Mouse (Mus musculus): ENCODE results near the gene Gm4792. TPM values are rescaled to one million over a fixed set of nuclear protein-coding genes. Genes with fewer than 3 reads are reported as not detected.

Gm4792 gene
- polyA plus RNA-seq, 1 experiment from 2014 or later, result not detected

- Histone ChIP-seq H3K4me2 (ENCODE audit: low read depth, low read length) (no peak overlapping the region), H3K36me3 (ENCODE audit: control insufficient read depth, insufficient read depth, low read length) (no peaks in the 10 kb centered on the region), H3K9me3 (ENCODE audit: control insufficient read depth, low read length) (no peaks in the 10 kb centered on the region), H3K9ac (ENCODE audit: low read length) (no peak overlapping the region), H3K27me3 (ENCODE audit: control insufficient read depth, insufficient read depth, low read depth, low read length) (no peaks in the 10 kb centered on the region), H3K27ac (ENCODE audit: low read length) (no peak overlapping the region), H3K4me3 (ENCODE audit: low read length) (no peak overlapping the region), H3K4me1 (replicated peaks; ENCODE audit: control insufficient read depth, insufficient read depth, low read length) (peaks cover 8% of the 10 kb centered on the region)
- ATAC-seq (ENCODE audit: low read depth), result no peak
- 48% methylated on average over 17 of the region's 17 CpGs for WGBS
These were observed 45.2 kb downstream of the Gm4792 start for GRCm38 (mm10) chr10:94253260-94253807.

- Histone ChIP-seq H3K4me2 (ENCODE audit: low read depth, low read length) (peak overlapping the region; percentile 15; the same call in 1 of the 2 replicates), H3K9ac (ENCODE audit: low read length) (no peak overlapping the region), H3K27ac (ENCODE audit: low read length) (no peak overlapping the region), H3K4me1 (replicated peaks; ENCODE audit: control insufficient read depth, insufficient read depth, low read length) (peaks cover 8% of the 10 kb centered on the region), H3K9me3 (ENCODE audit: control insufficient read depth, low read length) (no peaks in the 10 kb centered on the region), H3K27me3 (ENCODE audit: control insufficient read depth, insufficient read depth, low read depth, low read length) (no peaks in the 10 kb centered on the region), H3K4me3 (ENCODE audit: low read length) (no peak overlapping the region), H3K36me3 (ENCODE audit: control insufficient read depth, insufficient read depth, low read length) (no peaks in the 10 kb centered on the region)
- peak; percentile 78; the same call in 1 of the 2 replicates for ATAC-seq (ENCODE audit: low read depth)
- 28% methylated on average over 22 of the region's 22 CpGs for WGBS
These were observed 48.7 kb downstream of the Gm4792 start for GRCm38 (mm10) chr10:94249575-94250456.

- Histone ChIP-seq H3K9me3 (ENCODE audit: control insufficient read depth, low read length) (no peaks in the 10 kb centered on the region), H3K4me1 (replicated peaks; ENCODE audit: control insufficient read depth, insufficient read depth, low read length) (peaks cover 8% of the 10 kb centered on the region), H3K36me3 (ENCODE audit: control insufficient read depth, insufficient read depth, low read length) (no peaks in the 10 kb centered on the region), H3K27me3 (ENCODE audit: control insufficient read depth, insufficient read depth, low read depth, low read length) (no peaks in the 10 kb centered on the region), H3K4me2 (ENCODE audit: low read depth, low read length) (no peak overlapping the region), H3K9ac (ENCODE audit: low read length) (no peak overlapping the region), H3K27ac (ENCODE audit: low read length) (no peak overlapping the region), H3K4me3 (ENCODE audit: low read length) (no peak overlapping the region)
- ATAC-seq (ENCODE audit: low read depth), result no peak
- 61% methylated on average over 7 of the region's 7 CpGs for WGBS
These were observed 50.7 kb downstream of the Gm4792 start for GRCm38 (mm10) chr10:94247748-94248349.

Other genes starting within 250 kb of the Gm4792 start
- gene Nr2c1, start 150.7 kb downstream of the Gm4792 start, polyA plus RNA-seq (2015; fragmentation: Nextera tagmentation; extraction: Ambion mirVana), result 9.3 and 9.8 TPM in 2 replicates
- 294 and 308 TPM in 2 replicates for gene Ndufa12, start 100.0 kb downstream of the Gm4792 start, polyA plus RNA-seq (2015; fragmentation: Nextera tagmentation; extraction: Ambion mirVana)
- gene Tmcc3, start 13.2 kb upstream of the Gm4792 start, polyA plus RNA-seq (2015; fragmentation: Nextera tagmentation; extraction: Ambion mirVana), result 6.0 and 7.4 TPM in 2 replicates